Mouse (Mus musculus): ENCODE results near the gene Vav3. TPM values are rescaled to one million over a fixed set of nuclear protein-coding genes. Genes with fewer than 3 reads are reported as not detected.

Gene Vav3
- polyA plus RNA-seq, 1 experiment from 2014 or later, result 16.3 TPM

- no peaks in the 10 kb centered on the region for H3K36me3 ChIP-seq (ENCODE audit: control insufficient read depth, insufficient read depth, low read length)
- no peaks in the 10 kb centered on the region for H3K27me3 ChIP-seq (ENCODE audit: control insufficient read depth, insufficient read depth, low read length)
- H3K4me2 ChIP-seq (replicated peaks; ENCODE audit: low read depth, low read length), result no peak overlapping the region
- WGBS, result 92% methylated on average over 4 of the region's 4 CpGs
- no peaks in the 10 kb centered on the region for H3K9me3 ChIP-seq (ENCODE audit: control insufficient read depth, low read depth, low read length)
- H3K9ac ChIP-seq (replicated peaks; ENCODE audit: low read depth, low read length), result no peak overlapping the region
- H3K4me1 ChIP-seq (ENCODE audit: control insufficient read depth, insufficient read depth, low read length), result no peaks in the 10 kb centered on the region
- no peak overlapping the region for H3K27ac ChIP-seq (ENCODE audit: low read length)
- no peak for ATAC-seq (ENCODE audit: insufficient number of reproducible peaks, insufficient read depth, low FRiP score, low read depth)
- H3K4me3 ChIP-seq (ENCODE audit: low read depth, low read length), result no peak overlapping the region
Observed at GRCm38 (mm10) chr3:109636045-109636444, 295.6 kb downstream of the Vav3 start.

DNA sequence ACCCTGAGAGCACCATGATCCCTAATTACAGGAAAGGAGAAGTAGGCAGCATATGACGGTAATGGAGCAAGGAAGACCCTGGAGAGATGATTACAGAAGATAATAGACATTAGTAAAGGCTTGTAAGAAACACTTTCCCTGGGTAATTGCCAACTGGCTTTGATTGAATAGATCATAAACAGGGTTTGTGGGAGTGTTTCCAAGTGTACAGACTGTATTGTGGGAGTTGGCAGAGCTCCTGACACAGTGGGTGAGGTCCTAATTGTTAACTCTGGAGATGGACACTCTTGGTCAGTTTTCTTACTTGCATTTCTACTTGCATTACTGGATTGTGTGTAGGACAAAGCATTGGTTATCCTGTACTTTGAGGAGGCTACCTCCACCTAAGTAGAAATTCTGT lies 298.9 kb downstream of the Vav3 start:
- no peak for ATAC-seq (ENCODE audit: insufficient number of reproducible peaks, insufficient read depth, low FRiP score, low read depth)
- Histone ChIP-seq H3K27ac (ENCODE audit: low read length) (no peak overlapping the region), H3K9ac (replicated peaks; ENCODE audit: low read depth, low read length) (no peak overlapping the region), H3K4me1 (ENCODE audit: control insufficient read depth, insufficient read depth, low read length) (no peaks in the 10 kb centered on the region), H3K9me3 (ENCODE audit: control insufficient read depth, low read depth, low read length) (no peaks in the 10 kb centered on the region), H3K36me3 (ENCODE audit: control insufficient read depth, insufficient read depth, low read length) (no peaks in the 10 kb centered on the region), H3K27me3 (ENCODE audit: control insufficient read depth, insufficient read depth, low read length) (no peaks in the 10 kb centered on the region), H3K4me3 (ENCODE audit: low read depth, low read length) (no peak overlapping the region), H3K4me2 (replicated peaks; ENCODE audit: low read depth, low read length) (no peak overlapping the region)
- WGBS, result 62% methylated on average over 1 of the region's 1 CpGs

- Histone ChIP-seq H3K36me3 (ENCODE audit: control insufficient read depth, insufficient read depth, low read length) (no peaks in the 10 kb centered on the region), H3K27me3 (ENCODE audit: control insufficient read depth, insufficient read depth, low read length) (no peaks in the 10 kb centered on the region), H3K4me1 (ENCODE audit: control insufficient read depth, insufficient read depth, low read length) (no peaks in the 10 kb centered on the region), H3K4me2 (replicated peaks; ENCODE audit: low read depth, low read length) (no peak overlapping the region), H3K9ac (replicated peaks; ENCODE audit: low read depth, low read length) (no peak overlapping the region), H3K4me3 (ENCODE audit: low read depth, low read length) (no peak overlapping the region), H3K27ac (ENCODE audit: low read length) (no peak overlapping the region), H3K9me3 (ENCODE audit: control insufficient read depth, low read depth, low read length) (no peaks in the 10 kb centered on the region)
- ATAC-seq (ENCODE audit: insufficient number of reproducible peaks, insufficient read depth, low FRiP score, low read depth), result no peak
- WGBS, result 88% methylated on average over 4 of the region's 4 CpGs
Observed at GRCm38 (mm10) chr3:109640796-109641195, 300.3 kb downstream of the Vav3 start.

GRCm38 (mm10) chr3:109648242-109648641 lies 307.8 kb downstream of the Vav3 start:
- Histone ChIP-seq H3K36me3 (ENCODE audit: control insufficient read depth, insufficient read depth, low read length) (no peaks in the 10 kb centered on the region), H3K27ac (ENCODE audit: low read length) (no peak overlapping the region), H3K9me3 (ENCODE audit: control insufficient read depth, low read depth, low read length) (no peaks in the 10 kb centered on the region), H3K4me1 (ENCODE audit: control insufficient read depth, insufficient read depth, low read length) (no peaks in the 10 kb centered on the region), H3K4me2 (replicated peaks; ENCODE audit: low read depth, low read length) (no peak overlapping the region), H3K9ac (replicated peaks; ENCODE audit: low read depth, low read length) (no peak overlapping the region), H3K27me3 (ENCODE audit: control insufficient read depth, insufficient read depth, low read length) (no peaks in the 10 kb centered on the region), H3K4me3 (ENCODE audit: low read depth, low read length) (no peak overlapping the region)
- WGBS, result 94% methylated on average over 2 of the region's 2 CpGs
- no peak for ATAC-seq (ENCODE audit: insufficient number of reproducible peaks, insufficient read depth, low FRiP score, low read depth)

DNA sequence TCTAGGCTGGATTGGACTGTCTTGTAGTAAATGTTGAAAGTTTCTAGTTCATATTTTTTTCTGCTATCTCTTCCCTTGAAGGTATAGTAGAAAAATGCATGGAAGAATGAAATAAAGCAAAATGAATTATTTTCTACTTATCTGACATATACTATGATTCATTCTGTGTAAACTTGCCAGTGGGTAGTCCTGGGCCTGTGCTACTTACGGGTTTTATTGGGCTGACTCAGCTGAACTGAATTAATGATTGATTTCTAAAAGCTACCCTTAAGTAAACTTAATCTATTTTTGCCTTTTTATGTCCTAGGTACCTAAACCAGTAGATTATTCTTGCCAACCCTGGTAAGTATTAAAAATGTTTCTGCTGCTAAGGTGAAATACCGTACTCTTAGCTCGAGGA lies 311.0 kb downstream of the Vav3 start:
- H3K27ac ChIP-seq (ENCODE audit: low read length), result no peak overlapping the region
- no peak overlapping the region for H3K9ac ChIP-seq (replicated peaks; ENCODE audit: low read depth, low read length)
- H3K4me2 ChIP-seq (replicated peaks; ENCODE audit: low read depth, low read length), result no peak overlapping the region
- H3K4me3 ChIP-seq (ENCODE audit: low read depth, low read length), result no peak overlapping the region
- 67% methylated on average over 3 of the region's 3 CpGs for WGBS
- no peaks in the 10 kb centered on the region for H3K27me3 ChIP-seq (ENCODE audit: control insufficient read depth, insufficient read depth, low read length)
- H3K4me1 ChIP-seq (ENCODE audit: control insufficient read depth, insufficient read depth, low read length), result no peaks in the 10 kb centered on the region
- H3K36me3 ChIP-seq (ENCODE audit: control insufficient read depth, insufficient read depth, low read length), result no peaks in the 10 kb centered on the region
- no peak for ATAC-seq (ENCODE audit: insufficient number of reproducible peaks, insufficient read depth, low FRiP score, low read depth)
- no peaks in the 10 kb centered on the region for H3K9me3 ChIP-seq (ENCODE audit: control insufficient read depth, low read depth, low read length)

GRCm38 (mm10) chr3:109652860-109653631 lies 312.6 kb downstream of the Vav3 start:
- Histone ChIP-seq H3K27ac (ENCODE audit: low read length) (no peak overlapping the region), H3K36me3 (ENCODE audit: control insufficient read depth, insufficient read depth, low read length) (no peaks in the 10 kb centered on the region), H3K4me3 (ENCODE audit: low read depth, low read length) (no peak overlapping the region), H3K9me3 (ENCODE audit: control insufficient read depth, low read depth, low read length) (no peaks in the 10 kb centered on the region), H3K4me1 (ENCODE audit: control insufficient read depth, insufficient read depth, low read length) (no peaks in the 10 kb centered on the region), H3K9ac (replicated peaks; ENCODE audit: low read depth, low read length) (no peak overlapping the region), H3K27me3 (ENCODE audit: control insufficient read depth, insufficient read depth, low read length) (no peaks in the 10 kb centered on the region), H3K4me2 (replicated peaks; ENCODE audit: low read depth, low read length) (no peak overlapping the region)
- no peak for ATAC-seq (ENCODE audit: insufficient number of reproducible peaks, insufficient read depth, low FRiP score, low read depth)
- 73% methylated on average over 12 of the region's 12 CpGs for WGBS

DNA sequence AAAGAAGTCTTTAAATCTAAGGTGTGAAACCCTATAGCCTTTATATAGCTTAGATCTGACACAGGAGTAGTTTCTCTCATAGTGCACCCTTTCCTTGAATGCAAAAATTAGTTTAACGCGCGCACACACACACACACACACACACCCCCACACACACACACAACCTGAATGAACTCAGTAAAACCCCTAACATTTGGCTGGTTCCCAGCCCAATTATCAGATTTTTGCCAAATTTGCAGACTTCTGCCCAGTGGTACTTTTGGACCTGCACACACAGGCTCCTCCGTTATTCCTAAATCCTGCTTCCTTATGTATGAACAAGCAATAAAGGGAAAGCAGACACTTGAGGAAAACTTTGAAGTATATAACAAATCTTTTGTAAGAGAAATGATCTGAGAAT lies 313.9 kb downstream of the Vav3 start:
- Histone ChIP-seq H3K36me3 (ENCODE audit: control insufficient read depth, insufficient read depth, low read length) (no peaks in the 10 kb centered on the region), H3K4me2 (replicated peaks; ENCODE audit: low read depth, low read length) (no peak overlapping the region), H3K9ac (replicated peaks; ENCODE audit: low read depth, low read length) (no peak overlapping the region), H3K4me3 (ENCODE audit: low read depth, low read length) (no peak overlapping the region), H3K9me3 (ENCODE audit: control insufficient read depth, low read depth, low read length) (no peaks in the 10 kb centered on the region), H3K4me1 (ENCODE audit: control insufficient read depth, insufficient read depth, low read length) (no peaks in the 10 kb centered on the region), H3K27ac (ENCODE audit: low read length) (no peak overlapping the region), H3K27me3 (ENCODE audit: control insufficient read depth, insufficient read depth, low read length) (no peaks in the 10 kb centered on the region)
- WGBS, result 93% methylated on average over 4 of the region's 4 CpGs
- ATAC-seq (ENCODE audit: insufficient number of reproducible peaks, insufficient read depth, low FRiP score, low read depth), result no peak

GRCm38 (mm10) chr3:109671716-109672115 lies 331.3 kb downstream of the Vav3 start:
- Histone ChIP-seq H3K9ac (replicated peaks; ENCODE audit: low read depth, low read length) (no peak overlapping the region), H3K27ac (ENCODE audit: low read length) (no peak overlapping the region), H3K27me3 (ENCODE audit: control insufficient read depth, insufficient read depth, low read length) (no peaks in the 10 kb centered on the region), H3K4me2 (replicated peaks; ENCODE audit: low read depth, low read length) (no peak overlapping the region), H3K36me3 (ENCODE audit: control insufficient read depth, insufficient read depth, low read length) (no peaks in the 10 kb centered on the region), H3K9me3 (ENCODE audit: control insufficient read depth, low read depth, low read length) (no peaks in the 10 kb centered on the region), H3K4me3 (ENCODE audit: low read depth, low read length) (no peak overlapping the region), H3K4me1 (ENCODE audit: control insufficient read depth, insufficient read depth, low read length) (no peaks in the 10 kb centered on the region)
- WGBS, result 90% methylated on average over 4 of the region's 4 CpGs
- no peak for ATAC-seq (ENCODE audit: insufficient number of reproducible peaks, insufficient read depth, low FRiP score, low read depth)

DNA sequence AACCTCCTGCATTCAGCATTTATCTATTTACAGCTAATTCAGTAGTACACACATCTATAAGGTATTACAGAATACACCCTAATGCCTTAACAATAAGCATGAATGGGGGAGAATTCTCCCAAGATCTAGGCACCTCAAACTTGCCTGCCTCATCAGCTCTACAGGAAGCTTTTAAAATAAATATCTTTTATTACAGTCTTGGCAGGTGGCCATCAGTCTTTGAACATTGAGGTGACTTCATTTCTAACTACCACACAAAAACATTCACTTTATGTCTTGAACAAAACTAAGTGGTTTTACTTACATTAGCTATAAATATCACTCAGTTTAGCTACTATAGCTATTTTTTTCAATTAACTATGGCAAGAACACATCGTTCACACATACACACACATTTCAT lies 332.5 kb downstream of the Vav3 start:
- Histone ChIP-seq H3K27me3 (ENCODE audit: control insufficient read depth, insufficient read depth, low read length) (no peaks in the 10 kb centered on the region), H3K4me3 (ENCODE audit: low read depth, low read length) (no peak overlapping the region), H3K36me3 (ENCODE audit: control insufficient read depth, insufficient read depth, low read length) (no peaks in the 10 kb centered on the region), H3K4me1 (ENCODE audit: control insufficient read depth, insufficient read depth, low read length) (no peaks in the 10 kb centered on the region), H3K9ac (replicated peaks; ENCODE audit: low read depth, low read length) (no peak overlapping the region), H3K4me2 (replicated peaks; ENCODE audit: low read depth, low read length) (no peak overlapping the region), H3K27ac (ENCODE audit: low read length) (no peak overlapping the region), H3K9me3 (ENCODE audit: control insufficient read depth, low read depth, low read length) (no peaks in the 10 kb centered on the region)
- 69% methylated on average over 1 of the region's 1 CpGs for WGBS
- ATAC-seq (ENCODE audit: insufficient number of reproducible peaks, insufficient read depth, low FRiP score, low read depth), result no peak

All from stomach, embryonic 14.5 days (tissue).